Mouse (Mus musculus) heart, embryonic 16.5 days (tissue): Measurements from ENCODE around the gene Chrna1. TPM values are rescaled to one million over a fixed set of nuclear protein-coding genes. Genes with fewer than 3 reads are reported as not detected.
A peak's percentile ranks its signal among the peaks of the same experiment; 100 is the strongest.

Source experiments
- ATAC-seq: fragments of 200-750 bp; cut with Nextera tagmentation; replicated peaks from 2 replicates; pipeline ENCODE4 v1.8.0; 2017; ENCODE audit warnings: moderate number of reproducible peaks; ENCODE audit not compliant: insufficient read depth, low FRiP score; ENCODE audit errors: extremely low read depth
- H3K27ac ChIP-seq: fragments of 300-500 bp; sonication (generic); 2 replicates; pipeline ENCODE4 v1.5.1; 2014; ENCODE audit warnings: mild to moderate bottlenecking, low read length, control low read depth, moderate library complexity
- H3K27me3 ChIP-seq: fragments of 300-500 bp; sonication (generic); 2 replicates; pipeline ENCODE4 v1.6.1; 2014; ENCODE audit warnings: low read length, mixed read lengths; ENCODE audit not compliant: control insufficient read depth, insufficient read depth
- H3K36me3 ChIP-seq: fragments of 300-500 bp; sonication (generic); 2 replicates; pipeline ENCODE4 v1.6.1; 2014; ENCODE audit not compliant: control insufficient read depth, insufficient read depth
- H3K4me1 ChIP-seq: fragments of 300-500 bp; sonication (generic); 2 replicates; pipeline ENCODE4 v1.6.1; 2014; ENCODE audit warnings: low read length, mixed read lengths; ENCODE audit not compliant: control insufficient read depth, insufficient read depth
- H3K4me2 ChIP-seq: fragments of 300-500 bp; sonication (generic); 2 replicates; pipeline ENCODE4 v1.6.1; 2014; ENCODE audit warnings: low read depth, mild to moderate bottlenecking, control low read depth, low read length
- H3K4me3 ChIP-seq: fragments of 300-500 bp; sonication (generic); 2 replicates; pipeline ENCODE4 v1.5.1; 2014; ENCODE audit warnings: mild to moderate bottlenecking, control low read depth, low read length
- H3K9ac ChIP-seq: fragments of 300-500 bp; sonication (generic); 2 replicates; pipeline ENCODE4 v1.6.1; 2014; ENCODE audit warnings: low read length, control low read depth
- H3K9me3 ChIP-seq: fragments of 300-500 bp; sonication (generic); replicated peaks from 2 replicates; pipeline ENCODE4 v1.6.1; 2016; ENCODE audit warnings: low read length; ENCODE audit not compliant: control insufficient read depth
- WGBS: fragments of 180-500 bp; shearing (Covaris S2); extraction: QIAGEN DNeasy Blood & Tissue Kit; methylation state at CpG from one replicate; pipeline ENCODE4 v1.1.7; 2014; 5-methylcytosine and 5-hydroxymethylcytosine counted together
- polyA plus RNA-seq: library from polyadenylated mRNA; unstranded; fragments of >200 nt; fragmentation: Nextera tagmentation; extraction: Ambion mirVana; gene quantifications from 2 replicates; pipeline ENCODE4 v1.2.1, GENCODE M21; 2015

The Chrna1 gene
- polyA plus RNA-seq, 1 experiment from 2014 or later = 0.34 TPM

DNA sequence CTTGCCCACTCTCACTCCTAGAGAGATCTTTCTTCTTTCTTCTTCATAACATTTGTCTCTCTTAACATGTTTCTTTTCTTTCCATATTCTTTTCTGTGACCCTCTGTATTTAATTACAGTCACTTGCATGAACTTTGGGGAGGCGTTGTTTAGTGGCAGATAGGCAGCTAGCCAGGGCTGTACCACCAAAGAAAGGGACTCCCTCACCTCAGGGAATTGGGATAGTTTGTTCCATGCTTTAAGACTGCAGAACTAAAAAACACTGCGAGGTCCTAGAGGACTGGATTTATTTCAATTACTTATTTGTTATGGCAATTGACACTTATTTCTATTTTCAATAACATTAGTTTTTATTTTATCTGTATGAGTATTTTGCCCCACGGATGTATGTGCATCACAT, 41.0 kb downstream of the Chrna1 start:
- no peak overlapping the region for H3K4me2 ChIP-seq
- H3K4me1 ChIP-seq = no peaks in the 10 kb centered on the region
- no peaks in the 10 kb centered on the region for H3K36me3 ChIP-seq
- no peak overlapping the region for H3K4me3 ChIP-seq
- no peaks in the 10 kb centered on the region for H3K27me3 ChIP-seq
- no peak overlapping the region for H3K27ac ChIP-seq
- no peaks in the 10 kb centered on the region for H3K9me3 ChIP-seq
- H3K9ac ChIP-seq = no peak overlapping the region
- 80% methylated on average over 3 of the region's 3 CpGs for WGBS
- no peak for ATAC-seq

DNA sequence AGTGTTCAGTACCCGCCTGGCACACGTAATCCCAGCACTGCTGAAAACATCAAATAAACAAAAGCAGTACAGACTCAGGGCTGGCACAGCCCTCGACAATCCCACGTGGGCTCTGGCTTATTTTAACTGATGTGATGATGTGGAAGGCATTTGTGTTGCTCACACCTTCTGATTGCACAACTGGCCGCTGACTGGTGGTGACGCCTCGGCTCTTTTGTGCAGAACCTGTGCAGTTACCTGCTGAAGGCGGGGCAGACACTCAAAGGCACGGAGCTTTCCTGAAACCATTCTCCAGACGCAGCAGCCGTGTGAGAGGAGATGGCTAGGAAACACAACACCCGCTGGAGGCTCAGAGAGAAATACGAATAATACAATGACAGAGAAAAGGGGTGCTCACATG, 41.5 kb downstream of the Chrna1 start:
- Histone ChIP-seq H3K36me3 (no peaks in the 10 kb centered on the region), H3K27me3 (no peaks in the 10 kb centered on the region), H3K9me3 (no peaks in the 10 kb centered on the region), H3K4me3 (no peak overlapping the region), H3K4me2 (no peak overlapping the region), H3K9ac (no peak overlapping the region), H3K27ac (no peak overlapping the region), H3K4me1 (no peaks in the 10 kb centered on the region)
- 56% methylated on average over 13 of the region's 13 CpGs for WGBS
- no peak for ATAC-seq

DNA sequence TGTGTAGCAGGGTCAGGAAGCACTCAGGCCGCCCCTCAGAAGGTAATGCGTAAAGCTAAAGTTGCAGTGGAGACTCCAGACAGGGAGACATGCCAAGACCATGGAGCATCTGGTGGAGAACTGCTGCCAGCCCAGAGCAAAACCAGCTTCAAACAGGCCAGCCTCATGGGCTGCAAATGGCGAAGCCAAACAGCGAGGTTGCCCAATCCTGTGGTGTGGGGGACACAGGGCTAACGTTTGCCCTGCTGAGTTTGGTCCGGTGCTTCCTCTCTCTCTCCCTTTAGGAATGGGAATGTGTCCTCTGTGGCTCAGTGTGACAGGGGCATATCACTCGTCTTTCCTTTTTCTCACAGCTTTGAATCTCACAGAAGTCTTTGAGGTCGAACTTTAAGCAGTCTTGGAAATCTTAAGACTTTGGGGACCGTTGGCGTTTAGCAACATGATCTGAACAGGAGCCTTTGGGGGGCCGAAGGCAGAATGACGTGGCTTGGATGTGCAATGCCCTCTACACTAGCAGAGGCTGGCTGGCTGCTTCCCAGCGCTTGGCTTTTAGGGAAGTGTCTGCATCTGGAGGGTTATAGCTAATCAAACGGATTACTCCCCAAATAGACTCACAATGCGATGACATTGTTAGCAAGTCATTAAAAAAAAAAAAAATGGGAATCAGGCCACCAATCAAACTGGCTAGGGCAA, 43.9 kb downstream of the Chrna1 start:
- H3K4me1 ChIP-seq = peaks cover 2% of the 10 kb centered on the region; the same call in 1 of the 2 replicates
- 71% methylated on average over 15 of the region's 15 CpGs for WGBS
- no peaks in the 10 kb centered on the region for H3K36me3 ChIP-seq
- H3K27ac ChIP-seq = no peak overlapping the region
- H3K4me3 ChIP-seq = no peak overlapping the region
- no peak overlapping the region for H3K4me2 ChIP-seq
- no peak for ATAC-seq
- H3K9me3 ChIP-seq = no peaks in the 10 kb centered on the region
- no peak overlapping the region for H3K9ac ChIP-seq
- no peaks in the 10 kb centered on the region for H3K27me3 ChIP-seq

DNA sequence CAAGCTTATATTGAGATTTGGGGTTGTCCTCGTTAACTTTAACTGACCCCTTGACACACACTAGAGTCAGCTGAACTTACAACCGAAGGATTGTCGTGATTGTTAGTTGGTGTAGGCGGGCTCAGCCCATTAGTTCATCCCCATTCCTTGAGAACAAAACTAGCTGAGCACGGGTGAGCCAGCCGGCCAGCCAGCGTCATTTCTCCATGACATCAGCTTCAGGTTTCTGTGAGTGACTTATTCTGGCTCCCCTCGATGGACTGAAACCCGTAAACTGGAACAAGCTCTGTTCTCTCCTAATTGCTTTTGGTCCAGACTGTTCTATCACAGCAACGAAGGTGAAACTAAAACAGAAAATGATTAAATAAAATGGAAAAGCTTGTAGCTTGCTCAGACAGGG, 45.4 kb downstream of the Chrna1 start:
- WGBS = 74% methylated on average over 10 of the region's 10 CpGs
- H3K27me3 ChIP-seq = no peaks in the 10 kb centered on the region

DNA sequence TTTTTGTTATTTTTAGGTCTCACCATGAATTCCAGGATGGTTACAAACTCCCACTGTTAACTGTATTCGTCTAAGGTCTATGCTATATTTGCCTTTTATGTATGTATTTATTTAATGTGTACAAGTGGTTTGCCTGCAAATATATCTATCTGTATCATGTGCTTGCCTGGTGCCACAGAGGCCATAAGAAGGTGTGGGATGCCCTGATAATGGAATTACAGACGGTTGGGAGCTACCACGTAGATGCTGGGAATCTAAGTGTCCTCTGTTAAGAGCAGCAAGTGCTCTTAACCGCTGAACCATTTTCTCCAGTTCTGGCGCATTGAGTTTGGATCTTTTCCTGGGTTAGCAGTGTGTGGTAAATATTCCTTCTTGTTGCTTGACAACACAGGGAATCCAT, 49.7 kb downstream of the Chrna1 start:
- H3K4me2 ChIP-seq = no peak overlapping the region
- no peaks in the 10 kb centered on the region for H3K27me3 ChIP-seq
- H3K9me3 ChIP-seq = no peaks in the 10 kb centered on the region
- H3K4me3 ChIP-seq = no peak overlapping the region
- H3K27ac ChIP-seq = no peak overlapping the region
- H3K4me1 ChIP-seq = peaks cover 12% of the 10 kb centered on the region
- H3K36me3 ChIP-seq = no peaks in the 10 kb centered on the region
- no peak overlapping the region; the same call in 1 of the 2 replicates for H3K9ac ChIP-seq
- ATAC-seq = no peak
- WGBS = 73% methylated on average over 5 of the region's 5 CpGs

More for the DNA sequence above, 45.4 kb downstream of the Chrna1 start:
- Histone ChIP-seq H3K9ac (no peak overlapping the region), H3K36me3 (no peaks in the 10 kb centered on the region), H3K27ac (no peak overlapping the region), H3K4me2 (no peak overlapping the region), H3K4me3 (no peak overlapping the region), H3K4me1 (peaks cover 7% of the 10 kb centered on the region), H3K9me3 (no peaks in the 10 kb centered on the region)
- ATAC-seq = no peak

DNA sequence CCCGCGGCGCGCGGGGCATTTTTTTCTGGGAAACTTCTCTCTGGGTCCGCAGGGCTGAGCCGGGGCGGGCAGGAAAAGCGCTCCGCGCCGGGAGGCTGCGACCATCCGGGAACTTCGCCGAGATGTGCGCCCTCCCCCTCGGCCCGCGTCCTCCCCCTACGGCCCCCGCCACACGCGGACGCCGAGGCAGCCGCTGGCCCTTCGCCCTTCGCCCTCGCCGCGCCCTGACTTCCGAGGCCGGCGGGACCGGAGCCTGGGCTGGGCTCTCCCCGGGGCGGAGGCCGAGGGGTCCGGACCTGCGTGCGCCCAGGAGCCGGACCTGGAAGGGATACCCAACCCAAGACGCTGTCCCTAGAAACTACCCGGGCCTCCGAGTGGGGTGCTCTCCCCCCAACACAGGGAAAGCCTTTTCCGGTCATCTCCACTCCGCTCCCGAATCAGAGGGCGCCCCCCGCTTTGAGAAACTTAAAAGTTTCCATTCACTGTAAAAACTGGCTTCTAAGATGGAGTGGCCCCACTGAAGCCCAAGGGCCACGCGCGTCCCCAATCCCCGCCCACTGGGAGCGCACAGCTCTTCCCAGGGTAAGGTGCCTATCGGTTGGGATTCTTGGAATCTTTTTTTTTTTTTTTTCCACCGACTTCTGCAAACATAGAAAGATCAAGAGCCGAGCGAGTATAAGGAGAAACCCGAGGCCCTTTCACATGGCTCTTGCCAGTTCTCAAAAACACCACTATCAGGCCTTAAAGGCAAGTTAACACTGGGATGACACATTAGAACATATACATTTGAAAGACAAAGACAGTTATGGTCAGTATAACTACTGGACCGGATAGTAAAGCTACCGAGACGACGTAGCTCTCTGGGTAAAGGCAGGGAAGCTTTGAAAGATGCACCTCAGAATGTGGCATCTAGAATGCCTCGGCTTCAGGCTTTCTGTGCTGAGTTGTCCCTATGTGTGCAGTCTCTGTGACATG, 50.5 kb downstream of the Chrna1 start, which contains the start of gene Wipf1:
TSS of gene Wipf1 (minus strand) at position 379 of the 975 bp plus-strand sequence.
- no peaks in the 10 kb centered on the region for H3K36me3 ChIP-seq
- no peaks in the 10 kb centered on the region for H3K9me3 ChIP-seq
- peaks cover 12% of the 10 kb centered on the region for H3K4me1 ChIP-seq
- peak within 1 kb of the TSS; percentile 79 for H3K27ac ChIP-seq
- WGBS = 3% methylated on average over 64 of the region's 66 CpGs
- ATAC-seq = peak; percentile 90
- peak within 1 kb of the TSS; percentile 81 for H3K4me3 ChIP-seq
- peak within 1 kb of the TSS; percentile 84 for H3K4me2 ChIP-seq
- H3K27me3 ChIP-seq = no peaks in the 10 kb centered on the region
- peak within 1 kb of the TSS; percentile 89 for H3K9ac ChIP-seq

DNA sequence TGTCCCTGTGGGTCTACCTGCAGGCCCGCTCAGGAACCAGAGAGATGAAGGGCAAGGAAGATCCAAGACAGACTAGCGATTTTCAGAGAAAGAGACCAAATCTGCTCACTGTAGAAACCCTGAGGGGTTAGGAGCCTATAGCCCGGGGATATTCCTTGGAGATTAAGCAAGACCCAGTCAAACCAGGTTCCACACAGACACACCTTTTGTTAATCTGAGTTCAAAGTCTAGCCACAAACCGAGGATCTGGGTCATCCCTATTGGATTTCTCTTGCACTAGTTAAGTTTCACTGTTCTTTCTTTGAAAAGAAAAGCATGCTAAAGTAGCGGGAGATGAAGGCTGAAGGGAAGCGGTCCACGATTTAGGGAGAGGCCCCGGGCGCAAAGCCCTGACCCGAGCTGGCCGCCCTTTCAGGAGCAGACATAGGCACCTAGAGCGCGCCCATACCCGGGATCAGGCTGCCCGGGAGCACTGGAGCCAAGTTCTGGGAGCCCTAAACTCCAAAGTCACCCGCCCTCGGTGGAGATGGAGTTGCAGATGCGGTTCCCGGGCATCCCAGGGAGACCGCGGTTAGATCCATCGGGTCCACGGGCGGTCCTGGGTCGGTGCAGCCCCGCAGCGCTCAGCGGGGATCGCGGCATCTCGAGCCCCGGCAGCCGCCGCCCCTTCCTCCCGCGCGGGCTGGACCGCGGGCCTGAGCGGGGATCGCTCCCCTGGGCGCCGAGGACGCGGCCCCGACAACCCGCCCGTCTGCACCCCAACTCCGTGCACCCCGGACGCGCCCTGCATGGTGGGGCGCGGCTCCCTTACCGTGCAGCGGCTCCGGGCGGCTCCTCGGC, 51.4 kb downstream of the Chrna1 start:
- Histone ChIP-seq H3K4me1 (peaks cover 12% of the 10 kb centered on the region), H3K9ac (peak overlapping the region; percentile 89), H3K27me3 (no peaks in the 10 kb centered on the region), H3K9me3 (no peaks in the 10 kb centered on the region), H3K4me2 (peak overlapping the region; percentile 84), H3K4me3 (peak overlapping the region; percentile 81), H3K36me3 (no peaks in the 10 kb centered on the region), H3K27ac (peak overlapping the region; percentile 79)
- peak; percentile 58 for ATAC-seq
- 3% methylated on average over 59 of the region's 59 CpGs for WGBS

DNA sequence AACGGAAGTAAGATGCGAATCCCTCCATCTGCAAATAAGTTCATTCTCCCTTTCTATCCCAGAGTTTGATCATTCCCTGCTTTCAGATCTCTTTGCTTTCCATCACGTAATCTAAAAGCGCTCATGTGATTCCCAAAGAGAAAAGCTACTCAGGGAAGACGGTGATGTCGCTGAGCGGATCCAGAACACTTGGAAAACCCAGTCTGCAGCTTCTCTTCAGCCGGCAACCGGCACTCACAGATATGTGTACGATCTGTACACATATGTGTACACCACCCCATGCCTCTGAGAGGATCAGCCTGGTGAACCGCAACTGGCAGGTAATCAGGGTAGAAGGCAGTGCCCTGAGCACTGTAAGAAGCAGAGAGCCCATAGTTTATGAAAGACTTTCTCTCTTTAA, 52.2 kb downstream of the Chrna1 start:
- Histone ChIP-seq H3K36me3 (no peaks in the 10 kb centered on the region), H3K9ac (peak overlapping the region; percentile 34; the same call in 1 of the 2 replicates), H3K4me3 (peak overlapping the region; percentile 81), H3K4me2 (peak overlapping the region; percentile 84), H3K27ac (no peak overlapping the region), H3K9me3 (no peaks in the 10 kb centered on the region), H3K27me3 (no peaks in the 10 kb centered on the region), H3K4me1 (peaks cover 18% of the 10 kb centered on the region)
- WGBS = 70% methylated on average over 11 of the region's 11 CpGs
- no peak for ATAC-seq
